Mouse (Mus musculus) midbrain, embryonic 14.5 days (tissue): ENCODE measurements at regions not wholly inside any gene's neighbourhood (a gene's known extent, or its start where the extent isn't known, plus 50 kb on each side); places are given as distances from the start of the nearest gene placed in this dataset.

Experiments
- ATAC-seq: fragments of 200-750 bp; cut with Nextera tagmentation; 2 replicates; pipeline ENCODE4 v1.8.0; 2017; ENCODE audit warnings: moderate number of reproducible peaks, moderate library complexity; ENCODE audit not compliant: low FRiP score, low TSS enrichment
- DNase-seq: peaks from one replicate; pipeline ENCODE4 v3.0.0-alpha.2; 2015
- H3K27ac ChIP-seq: fragments of 300-500 bp; sonication (generic); replicated peaks from 2 replicates; pipeline ENCODE4 v1.5.1; 2014; ENCODE audit warnings: mild to moderate bottlenecking, low read depth, low read length, moderate library complexity
- H3K27me3 ChIP-seq: fragments of 300-500 bp; sonication (generic); 2 replicates; pipeline ENCODE4 v1.6.1; 2014; ENCODE audit warnings: low read length, control low read depth, mixed read lengths; ENCODE audit not compliant: control insufficient read depth, insufficient read depth
- H3K36me3 ChIP-seq: fragments of 300-500 bp; sonication (generic); 2 replicates; pipeline ENCODE4 v1.6.1; 2014; ENCODE audit warnings: low read length, control low read depth; ENCODE audit not compliant: control insufficient read depth, insufficient read depth
- H3K4me1 ChIP-seq: fragments of 300-500 bp; sonication (generic); 2 replicates; pipeline ENCODE4 v1.6.1; 2014; ENCODE audit warnings: mild to moderate bottlenecking, antibody characterized with exemption, low read length, control low read depth; ENCODE audit not compliant: control insufficient read depth, insufficient read depth
- H3K4me2 ChIP-seq: fragments of 300-500 bp; sonication (generic); 2 replicates; pipeline ENCODE4 v1.6.1; 2014; ENCODE audit warnings: mild to moderate bottlenecking, low read length, moderate library complexity
- H3K4me3 ChIP-seq: fragments of 300-500 bp; sonication (generic); replicated peaks from 2 replicates; pipeline ENCODE4 v1.5.1; 2014; ENCODE audit warnings: low read depth, low read length
- H3K9ac ChIP-seq: fragments of 300-500 bp; sonication (generic); replicated peaks from 2 replicates; pipeline ENCODE4 v1.6.1; 2014; ENCODE audit warnings: mild to moderate bottlenecking, low read length, moderate library complexity
- H3K9me3 ChIP-seq: fragments of 300-500 bp; sonication (generic); 2 replicates; pipeline ENCODE4 v1.6.1; 2016; ENCODE audit warnings: low read length, control low read depth, mixed read lengths; ENCODE audit not compliant: control insufficient read depth
- WGBS: fragments of 180-500 bp; shearing (Covaris S2); extraction: QIAGEN DNeasy Blood & Tissue Kit; methylation state at CpG from one replicate; pipeline ENCODE4 v1.1.7; 2014; 5-methylcytosine and 5-hydroxymethylcytosine counted together

GRCm38 (mm10) chr2:158929507-158929906 is 134.9 kb downstream of the Dhx35 start:
- ATAC-seq: peak; percentile 48; the same call in 1 of the 2 replicates
- H3K27ac ChIP-seq: no peak overlapping the region

DNA sequence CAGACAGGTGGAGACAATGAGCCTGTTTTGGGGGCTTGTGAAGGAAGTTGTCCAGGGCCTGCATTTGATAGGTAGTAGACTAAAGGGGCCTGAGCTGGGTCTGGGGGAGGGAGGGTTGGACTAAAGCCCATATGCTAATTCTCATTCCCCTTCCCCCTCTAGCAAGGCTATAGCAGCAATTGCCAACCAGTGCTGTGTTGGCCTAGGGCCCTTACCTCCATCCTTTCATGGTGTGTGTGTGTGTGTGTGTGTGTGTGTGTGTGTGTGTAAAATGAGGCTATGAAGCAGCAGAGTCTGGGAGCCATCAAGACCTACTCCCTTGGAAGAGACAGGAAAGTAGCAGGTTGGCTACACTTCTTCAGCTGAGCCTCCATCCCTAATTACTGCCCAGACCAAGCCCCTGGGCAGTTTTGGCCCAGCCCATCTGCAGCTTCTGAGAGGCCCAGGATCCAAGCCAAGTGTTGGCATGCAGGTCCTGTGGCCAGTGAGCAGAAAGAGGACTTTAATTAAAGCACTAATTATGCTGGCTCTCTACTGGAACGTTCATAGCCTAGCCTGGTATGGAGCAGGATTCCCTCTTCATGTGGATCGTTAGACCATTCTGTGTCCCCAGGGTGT is 143.4 kb downstream of the Dhx35 start:
- no peaks in the 10 kb centered on the region for H3K9me3 ChIP-seq
- DNase-seq: peak; percentile 35

More at GRCm38 (mm10) chr2:158929507-158929906, 134.9 kb downstream of the Dhx35 start:
- H3K36me3 ChIP-seq: no peaks in the 10 kb centered on the region
- no peaks in the 10 kb centered on the region; the same call in 1 of the 2 replicates for H3K4me1 ChIP-seq
- no peak overlapping the region for H3K9ac ChIP-seq
- no peak overlapping the region for H3K4me2 ChIP-seq
- DNase-seq: peak; percentile 60
- WGBS: 12% methylated on average over 9 of the region's 9 CpGs
- H3K9me3 ChIP-seq: no peaks in the 10 kb centered on the region
- no peaks in the 10 kb centered on the region for H3K27me3 ChIP-seq
- no peak overlapping the region for H3K4me3 ChIP-seq

DNA sequence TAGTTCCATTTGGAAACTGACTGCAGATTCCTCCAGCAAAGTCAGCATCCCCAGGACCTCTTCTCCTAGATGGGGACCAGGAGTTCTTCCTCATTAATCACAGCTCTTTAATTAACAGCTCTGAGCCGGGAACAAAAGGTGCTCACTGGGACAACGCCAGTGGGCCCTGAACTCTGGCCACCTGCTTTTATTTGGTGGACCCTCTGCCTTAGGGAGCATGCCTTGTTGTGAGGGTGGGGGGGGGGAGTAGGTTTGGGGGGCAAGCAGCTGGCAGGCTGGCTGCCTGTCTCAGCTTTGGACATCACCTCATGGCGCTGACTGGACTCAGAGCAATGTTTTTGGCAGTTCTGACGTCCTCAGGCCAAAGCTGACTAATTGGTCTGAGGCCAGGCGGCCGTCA is 154.8 kb downstream of the Dhx35 start:
- Histone ChIP-seq H3K9ac (no peak overlapping the region), H3K4me3 (no peak overlapping the region), H3K27ac (no peak overlapping the region), H3K36me3 (no peaks in the 10 kb centered on the region), H3K4me1 (no peaks in the 10 kb centered on the region), H3K4me2 (no peak overlapping the region), H3K9me3 (no peaks in the 10 kb centered on the region), H3K27me3 (no peaks in the 10 kb centered on the region)
- DNase-seq: no peak
- no peak for ATAC-seq
- 30% methylated on average over 6 of the region's 6 CpGs for WGBS

More for the DNA sequence above, 143.4 kb downstream of the Dhx35 start:
- 56% methylated on average over 2 of the region's 2 CpGs for WGBS
- Histone ChIP-seq H3K27ac (no peak overlapping the region), H3K9ac (no peak overlapping the region), H3K27me3 (no peaks in the 10 kb centered on the region), H3K4me2 (no peak overlapping the region), H3K36me3 (no peaks in the 10 kb centered on the region), H3K4me1 (no peaks in the 10 kb centered on the region), H3K4me3 (no peak overlapping the region)
- no peak for ATAC-seq

GRCm38 (mm10) chr2:158951061-158951460 is 156.5 kb downstream of the Dhx35 start:
- no peak for DNase-seq
- H3K9ac ChIP-seq: no peak overlapping the region
- H3K27me3 ChIP-seq: no peaks in the 10 kb centered on the region
- WGBS: 43% methylated on average over 3 of the region's 3 CpGs
- H3K4me1 ChIP-seq: no peaks in the 10 kb centered on the region
- no peak overlapping the region for H3K27ac ChIP-seq
- no peak for ATAC-seq
- H3K4me3 ChIP-seq: no peak overlapping the region
- no peaks in the 10 kb centered on the region for H3K9me3 ChIP-seq
- no peak overlapping the region for H3K4me2 ChIP-seq
- H3K36me3 ChIP-seq: no peaks in the 10 kb centered on the region

GRCm38 (mm10) chr2:158956888-158957287 is 162.3 kb downstream of the Dhx35 start:
- H3K27ac ChIP-seq: no peak overlapping the region
- DNase-seq (no peak), ATAC-seq (no peak)
- H3K4me1 ChIP-seq: no peaks in the 10 kb centered on the region
- H3K4me2 ChIP-seq: no peak overlapping the region
- H3K4me3 ChIP-seq: no peak overlapping the region
- H3K9ac ChIP-seq: no peak overlapping the region
- no peaks in the 10 kb centered on the region for H3K27me3 ChIP-seq
- 81% methylated on average over 11 of the region's 11 CpGs for WGBS
- no peaks in the 10 kb centered on the region for H3K36me3 ChIP-seq
- no peaks in the 10 kb centered on the region for H3K9me3 ChIP-seq

DNA sequence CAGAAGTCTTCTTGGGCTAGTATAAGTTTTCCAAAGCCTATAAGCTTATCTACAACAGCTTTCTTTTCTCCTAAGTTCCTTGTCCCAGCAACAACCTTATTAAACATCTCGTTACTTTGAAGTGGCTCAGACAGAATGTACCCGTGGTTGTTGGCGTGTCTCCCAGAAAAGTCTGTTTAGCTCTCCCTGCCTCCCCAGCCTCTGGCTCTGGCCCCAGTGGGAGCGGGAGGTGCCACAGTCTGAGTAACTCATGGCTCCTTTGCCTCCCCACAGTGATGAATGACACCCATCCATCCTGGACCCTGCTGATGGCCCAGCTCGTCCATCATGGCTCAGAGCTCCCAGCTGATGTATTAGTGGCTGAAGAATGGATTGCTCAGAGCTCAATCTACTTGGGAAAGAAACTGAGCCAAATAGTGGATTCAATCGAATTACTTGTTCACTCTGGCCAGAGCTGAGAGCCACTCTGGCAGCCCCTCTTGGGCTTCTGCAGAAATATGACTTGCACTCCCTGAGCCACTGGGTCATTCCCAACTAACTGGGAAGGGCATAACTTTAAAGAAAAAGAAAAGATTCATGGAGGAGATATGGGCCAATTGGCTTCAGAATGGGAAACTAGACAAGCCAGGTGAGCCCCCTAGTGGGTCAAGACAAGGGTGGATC is 170.5 kb downstream of the Dhx35 start:
- Histone ChIP-seq H3K4me1 (no peaks in the 10 kb centered on the region), H3K27me3 (no peaks in the 10 kb centered on the region), H3K36me3 (no peaks in the 10 kb centered on the region), H3K27ac (no peak overlapping the region), H3K4me2 (no peak overlapping the region), H3K9me3 (no peaks in the 10 kb centered on the region), H3K4me3 (no peak overlapping the region), H3K9ac (no peak overlapping the region)
- 77% methylated on average over 6 of the region's 6 CpGs for WGBS
- no peak for ATAC-seq
- peak; percentile 35 for DNase-seq

DNA sequence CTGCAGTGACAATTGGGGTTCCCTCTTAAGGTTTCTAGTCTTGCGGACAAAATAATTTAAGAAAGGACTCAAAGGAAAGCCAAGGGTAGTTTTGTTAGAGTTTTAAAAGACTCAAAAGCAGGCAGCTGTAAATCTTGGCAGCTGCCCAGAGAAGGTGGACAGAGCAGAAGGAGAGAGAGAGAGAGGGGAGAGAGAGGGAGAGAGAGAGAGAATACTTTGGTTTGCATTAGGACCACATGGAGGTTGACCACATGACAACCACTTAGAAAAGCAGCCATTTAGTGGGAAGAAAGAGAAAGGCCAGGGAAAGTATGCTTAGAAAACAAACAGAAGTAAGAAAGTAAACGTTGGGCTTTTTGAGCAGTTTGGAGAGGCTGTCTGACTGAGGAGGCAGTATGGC is 177.6 kb downstream of the Dhx35 start:
- DNase-seq (peak; percentile 32), ATAC-seq (no peak)
- Histone ChIP-seq H3K9me3 (no peaks in the 10 kb centered on the region), H3K9ac (no peak overlapping the region), H3K4me1 (no peaks in the 10 kb centered on the region), H3K4me3 (no peak overlapping the region), H3K4me2 (no peak overlapping the region), H3K36me3 (no peaks in the 10 kb centered on the region), H3K27ac (no peak overlapping the region), H3K27me3 (no peaks in the 10 kb centered on the region)
- 52% methylated on average over 2 of the region's 2 CpGs for WGBS

GRCm38 (mm10) chr2:158985529-158986148 is 191.0 kb downstream of the Dhx35 start:
- Histone ChIP-seq H3K9ac (no peak overlapping the region), H3K27ac (no peak overlapping the region), H3K4me2 (no peak overlapping the region), H3K4me1 (no peaks in the 10 kb centered on the region), H3K9me3 (no peaks in the 10 kb centered on the region), H3K36me3 (no peaks in the 10 kb centered on the region), H3K27me3 (no peaks in the 10 kb centered on the region), H3K4me3 (no peak overlapping the region)
- DNase-seq (peak; percentile 2), ATAC-seq (no peak)
- 76% methylated on average over 17 of the region's 17 CpGs for WGBS
